ENCODE assay signal across 21 mouse cellular contexts in genomic region chr8:80328676-80329075, GRCm38 (mm10).
"Had no signal": no experiment of that assay in that cellular context is flagged by ENCODE, and none has a peak within 500 bp of the region (broad histone marks: within the 10 kb centered on the region; RNA-seq: fewer than 3 reads in every experiment).

No protein-coding gene starts in this region.

- H3K27ac ChIP-seq: midbrain, embryonic 10.5 days; midbrain, embryonic 12.5 days; neural tube, embryonic 13.5 days; neural tube, embryonic 15.5 days; stomach, embryonic 15.5 days; stomach, postnatal 0 days had no signal

- H3K36me3 ChIP-seq: midbrain, embryonic 10.5 days; midbrain, embryonic 12.5 days; neural tube, embryonic 13.5 days; neural tube, embryonic 15.5 days; stomach, embryonic 15.5 days had no signal

- H3K27me3 ChIP-seq: midbrain, embryonic 12.5 days; neural tube, embryonic 13.5 days; neural tube, embryonic 15.5 days; stomach, embryonic 15.5 days had no signal

- DNase-seq: lung, adult 18-20 months; lung, embryonic 14.5 days; lung, postnatal 10 days; lung, postnatal 4 days; midbrain, embryonic 14.5 days; retina, postnatal 1 day; right cerebral cortex, adult 18-20 months; right cerebral cortex, postnatal 25 days; right cerebral cortex, postnatal 4 days; spleen, adult 18-20 months; thymus, adult 2 months; thymus, postnatal 25 days; thymus, postnatal 4 days had no signal

- H3K4me3 ChIP-seq: midbrain, embryonic 10.5 days; midbrain, embryonic 12.5 days; myocyte; neural tube, embryonic 13.5 days; neural tube, embryonic 15.5 days; stomach, embryonic 15.5 days had no signal

- H3K4me1 ChIP-seq: midbrain, embryonic 10.5 days; midbrain, embryonic 12.5 days; neural tube, embryonic 13.5 days; neural tube, embryonic 15.5 days; stomach, embryonic 15.5 days had no signal

- H3K9me3 ChIP-seq: midbrain, embryonic 10.5 days; midbrain, embryonic 12.5 days; neural tube, embryonic 13.5 days; neural tube, embryonic 15.5 days; stomach, embryonic 15.5 days had no signal

- ATAC-seq: midbrain, embryonic 16.5 days had no signal

- H3K9ac ChIP-seq: lung, embryonic 14.5 days; midbrain, embryonic 12.5 days; neural tube, embryonic 13.5 days; neural tube, embryonic 15.5 days; stomach, embryonic 15.5 days had no signal

- H3K4me2 ChIP-seq: lung, embryonic 14.5 days; midbrain, embryonic 12.5 days; neural tube, embryonic 13.5 days; neural tube, embryonic 15.5 days; stomach, embryonic 15.5 days had no signal
